Mouse (Mus musculus): ENCODE measurements around the gene Brsk1. TPM values are rescaled to one million over a fixed set of nuclear protein-coding genes. Genes with fewer than 3 reads are reported as not detected.

Brsk1 gene
- polyA plus RNA-seq, 3 experiments from 2014 or later, result 0.62 TPM; not detected in 2

DNA sequence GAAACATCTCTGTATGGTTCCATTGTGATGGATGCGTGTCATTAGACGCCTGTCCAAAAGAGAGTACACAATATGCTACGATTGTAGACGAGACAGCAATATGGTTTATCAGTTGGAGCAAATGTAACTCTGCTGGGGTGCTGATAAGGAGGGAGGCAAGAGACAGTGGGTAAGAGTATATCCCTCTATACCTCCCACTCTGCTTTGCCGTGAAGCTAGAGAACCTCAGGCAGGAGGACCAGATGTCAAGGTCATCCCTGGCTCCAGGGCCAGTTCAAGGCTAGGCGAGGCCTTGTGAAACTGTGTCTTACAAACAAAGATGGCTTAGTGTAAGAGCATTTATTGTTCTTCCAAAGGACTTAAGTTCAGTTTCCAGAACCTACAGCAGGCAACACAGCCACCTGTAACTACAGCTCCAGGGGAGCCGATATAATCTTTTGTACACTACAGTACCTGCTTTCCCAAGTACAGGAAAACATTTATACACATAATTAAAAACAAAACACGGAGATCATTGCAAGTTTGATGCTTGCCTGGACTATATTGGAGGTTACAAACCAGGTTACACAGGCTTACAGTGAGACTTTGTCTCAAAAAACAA lies 19.6 kb upstream of the Brsk1 start:
- ATAC-seq, result no peak

DNA sequence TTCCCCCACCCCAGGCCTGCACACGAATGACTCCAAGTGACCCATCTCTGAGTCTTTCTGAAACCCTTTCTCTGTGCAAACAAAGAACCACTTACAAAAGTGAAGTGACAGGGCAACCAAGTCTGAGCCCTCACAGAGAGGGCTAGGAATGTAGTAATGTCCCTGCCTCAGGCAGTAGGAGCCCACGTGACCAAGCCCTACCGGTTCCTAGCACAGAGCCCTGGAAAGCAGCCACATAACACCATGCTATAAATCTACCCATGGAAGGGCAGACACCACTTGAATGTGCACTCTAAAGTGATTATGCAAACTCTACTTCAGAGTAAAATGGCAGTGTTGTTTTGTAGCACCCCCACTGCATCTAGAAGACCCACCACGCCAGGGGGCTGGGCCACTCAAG lies 18.4 kb upstream of the Brsk1 start:
- no peak for ATAC-seq

GRCm38 (mm10) chr7:4674114-4674731 lies 16.2 kb upstream of the Brsk1 start:
- peak; percentile 89 for ATAC-seq

DNA sequence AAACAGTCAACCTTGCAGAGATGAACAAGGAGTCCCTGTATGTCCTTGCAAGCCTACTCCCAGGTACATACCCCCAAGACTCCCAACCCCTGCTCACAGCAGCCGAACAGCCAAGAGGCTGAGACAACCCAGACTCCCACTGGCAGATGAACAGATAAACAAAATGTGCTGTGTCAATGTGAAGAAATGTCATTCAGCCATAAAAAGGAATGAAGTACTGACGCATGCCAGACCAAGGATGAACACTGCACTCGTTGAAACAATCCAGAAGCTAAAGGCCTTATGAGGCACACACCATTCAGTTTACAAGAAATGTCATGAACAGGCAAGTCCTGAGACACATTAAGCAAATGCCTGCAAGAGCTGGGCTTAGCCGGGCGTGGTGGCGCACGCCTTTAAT lies 15.2 kb upstream of the Brsk1 start:
- no peak for ATAC-seq

- no peak for ATAC-seq
Measured at GRCm38 (mm10) chr7:4683307-4683706, 7.1 kb upstream of the Brsk1 start.

- no peak for ATAC-seq
Measured at GRCm38 (mm10) chr7:4684203-4684602, 6.2 kb upstream of the Brsk1 start.

GRCm38 (mm10) chr7:4684632-4685417 lies 5.6 kb upstream of the Brsk1 start, which contains the start of gene Hspbp1:
TSS of gene Hspbp1 (minus strand) at chr7:4685068.
- peak; percentile 98 for ATAC-seq

GRCm38 (mm10) chr7:4690951-4691653 lies 698 bp downstream of the Brsk1 start:
- ATAC-seq, result no peak

DNA sequence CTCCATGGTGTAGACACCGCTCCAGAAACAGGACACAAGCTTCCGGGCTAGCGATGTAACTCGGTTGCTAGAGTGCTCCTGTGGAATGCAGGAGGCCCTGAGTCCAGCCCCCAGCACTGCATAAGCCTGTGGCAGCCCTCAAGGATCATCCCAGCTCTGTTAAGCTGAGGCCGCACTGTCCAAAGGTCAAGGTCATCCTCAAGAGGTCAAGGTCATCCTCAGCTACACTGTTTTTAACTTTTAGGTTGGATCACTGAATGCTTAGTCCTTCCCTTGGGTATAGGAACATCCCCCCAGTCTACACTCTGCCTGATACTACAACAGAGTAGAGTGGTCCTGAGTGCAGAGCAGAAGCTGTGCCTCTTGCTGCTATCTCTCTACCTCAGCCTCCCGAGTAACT lies 2.6 kb downstream of the Brsk1 start:
- no peak for ATAC-seq

DNA sequence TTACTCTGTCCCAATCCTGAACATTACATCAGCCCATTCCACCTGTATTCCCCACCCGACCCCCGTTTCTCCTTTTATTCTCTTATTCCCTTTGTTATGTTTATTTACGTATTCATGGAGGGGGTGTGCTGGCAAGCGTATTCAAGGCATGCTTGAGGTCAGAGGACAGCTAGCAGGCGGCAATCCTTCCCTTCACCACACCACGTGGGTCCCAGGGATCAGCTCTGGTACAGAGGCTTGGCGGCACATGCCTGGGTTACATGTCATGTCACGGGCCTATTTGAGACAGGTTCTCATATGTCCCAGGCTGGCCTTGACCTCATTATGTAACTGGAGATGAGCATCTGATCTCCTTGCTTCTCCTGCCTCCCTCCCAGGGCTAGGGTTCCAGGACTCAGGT lies 11.9 kb downstream of the Brsk1 start:
- ATAC-seq, result no peak

- ATAC-seq, result no peak
Measured at GRCm38 (mm10) chr7:4703195-4703594, 12.8 kb downstream of the Brsk1 start.

DNA sequence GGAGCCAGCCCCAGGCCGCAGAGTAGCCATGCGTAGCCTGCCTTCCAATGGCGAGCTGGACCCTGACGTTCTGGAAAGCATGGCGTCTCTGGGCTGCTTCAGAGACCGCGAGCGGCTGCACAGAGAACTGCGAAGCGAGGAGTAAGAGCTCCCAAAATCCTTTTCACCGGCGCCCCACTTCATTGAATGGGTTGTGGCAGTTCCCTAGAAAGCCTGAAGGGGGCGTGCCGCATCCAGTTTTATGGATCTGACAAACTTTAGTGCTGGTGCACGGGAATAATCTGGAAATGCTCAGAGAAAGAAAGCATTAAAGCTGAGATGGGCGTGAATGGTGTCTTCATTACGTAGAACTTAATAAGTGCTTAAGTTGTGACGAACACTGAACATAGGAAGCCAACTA lies 14.7 kb downstream of the Brsk1 start:
- no peak for ATAC-seq

GRCm38 (mm10) chr7:4712594-4712993 lies 22.2 kb downstream of the Brsk1 start:
- no peak for ATAC-seq

- no peak for ATAC-seq
Measured at GRCm38 (mm10) chr7:4716955-4717354, 26.6 kb downstream of the Brsk1 start.

DNA sequence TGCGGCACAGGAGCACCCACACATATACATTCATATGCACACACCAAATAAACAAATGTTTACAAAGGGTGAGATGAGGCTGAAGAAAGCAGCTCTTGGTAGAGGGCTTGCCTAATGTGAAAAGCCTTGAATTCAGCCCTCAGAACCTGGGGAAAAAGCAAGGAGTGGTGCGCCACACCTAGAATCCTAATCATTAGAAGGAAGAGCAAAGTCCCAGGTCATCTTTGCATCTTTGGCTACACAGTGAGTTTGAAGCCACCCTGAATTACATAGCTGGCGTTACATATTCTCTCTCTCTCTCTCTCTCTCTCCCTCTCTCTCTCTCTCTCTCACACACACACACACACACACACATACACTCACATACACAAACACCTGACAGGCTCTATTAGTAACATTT lies 28.9 kb downstream of the Brsk1 start:
- ATAC-seq, result no peak

DNA sequence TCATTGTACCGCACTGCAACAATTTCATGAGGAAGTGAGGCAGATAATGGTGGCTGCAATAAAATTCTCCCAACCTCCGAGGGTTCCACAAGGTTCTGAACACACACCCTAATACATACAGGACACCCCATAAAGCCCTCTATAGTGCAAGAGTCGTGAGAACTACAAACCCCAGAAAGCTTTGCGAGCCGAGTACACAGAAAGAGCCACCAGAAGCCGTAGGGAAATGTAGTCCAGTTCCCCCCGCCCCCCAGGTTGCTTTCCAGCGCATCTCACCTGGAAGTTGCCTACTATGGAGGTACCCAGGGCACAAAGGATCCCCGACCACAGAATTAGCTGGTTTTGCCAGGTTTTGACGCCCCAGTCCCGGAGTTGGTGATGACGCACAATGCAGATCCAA lies 33.1 kb downstream of the Brsk1 start:
- ATAC-seq, result peak; percentile 69

GRCm38 (mm10) chr7:4724359-4724758 lies 34.0 kb downstream of the Brsk1 start:
- no peak for ATAC-seq

DNA sequence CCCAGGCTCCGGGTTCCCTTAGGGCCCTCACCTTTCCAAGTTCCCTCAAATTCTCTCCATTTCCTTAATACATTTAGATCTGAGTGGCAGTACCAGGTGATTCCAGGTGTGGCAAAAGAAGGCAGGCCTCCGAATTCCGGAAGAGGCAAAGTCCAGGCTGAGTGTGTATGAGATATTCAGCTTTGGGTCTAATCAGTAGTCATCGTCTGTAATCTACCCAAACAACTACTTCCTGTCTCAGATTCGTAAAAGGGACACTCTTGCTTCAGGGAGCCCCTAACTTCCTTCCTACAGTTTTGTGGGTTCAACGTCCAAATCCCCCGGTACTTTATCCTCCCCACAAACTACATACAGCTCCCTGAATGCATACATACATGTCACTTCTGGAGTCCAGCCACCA lies 34.8 kb downstream of the Brsk1 start, which contains the start of gene Tmem150b:
TSS of gene Tmem150b (minus strand) at position 81 of the 400 bp plus-strand sequence.
- no peak for ATAC-seq

- no peak for ATAC-seq
Measured at GRCm38 (mm10) chr7:4731090-4731489, 40.7 kb downstream of the Brsk1 start.

DNA sequence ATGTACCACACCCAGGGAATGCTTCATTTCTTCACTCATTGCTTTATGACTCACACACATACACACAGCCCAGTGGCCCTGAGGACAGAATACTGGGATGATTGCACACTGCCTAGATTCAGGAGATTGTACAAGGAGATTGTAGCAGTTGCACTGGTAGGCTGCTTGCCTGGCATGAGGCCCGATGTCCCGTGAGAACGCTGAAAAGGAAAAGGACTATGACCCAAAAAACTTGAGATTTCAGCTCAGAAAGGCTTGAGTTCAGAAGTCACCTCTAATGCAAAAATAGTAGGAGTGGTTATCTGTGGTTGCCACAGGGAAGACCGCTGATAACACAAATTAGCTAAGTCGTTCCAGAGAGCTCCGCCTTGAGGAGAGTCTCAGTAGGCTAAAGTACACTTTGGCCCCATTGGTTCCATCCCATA lies 42.6 kb downstream of the Brsk1 start:
- ATAC-seq, result no peak

- ATAC-seq, result peak; percentile 19
Measured at GRCm38 (mm10) chr7:4739041-4739543, 48.7 kb downstream of the Brsk1 start.

DNA sequence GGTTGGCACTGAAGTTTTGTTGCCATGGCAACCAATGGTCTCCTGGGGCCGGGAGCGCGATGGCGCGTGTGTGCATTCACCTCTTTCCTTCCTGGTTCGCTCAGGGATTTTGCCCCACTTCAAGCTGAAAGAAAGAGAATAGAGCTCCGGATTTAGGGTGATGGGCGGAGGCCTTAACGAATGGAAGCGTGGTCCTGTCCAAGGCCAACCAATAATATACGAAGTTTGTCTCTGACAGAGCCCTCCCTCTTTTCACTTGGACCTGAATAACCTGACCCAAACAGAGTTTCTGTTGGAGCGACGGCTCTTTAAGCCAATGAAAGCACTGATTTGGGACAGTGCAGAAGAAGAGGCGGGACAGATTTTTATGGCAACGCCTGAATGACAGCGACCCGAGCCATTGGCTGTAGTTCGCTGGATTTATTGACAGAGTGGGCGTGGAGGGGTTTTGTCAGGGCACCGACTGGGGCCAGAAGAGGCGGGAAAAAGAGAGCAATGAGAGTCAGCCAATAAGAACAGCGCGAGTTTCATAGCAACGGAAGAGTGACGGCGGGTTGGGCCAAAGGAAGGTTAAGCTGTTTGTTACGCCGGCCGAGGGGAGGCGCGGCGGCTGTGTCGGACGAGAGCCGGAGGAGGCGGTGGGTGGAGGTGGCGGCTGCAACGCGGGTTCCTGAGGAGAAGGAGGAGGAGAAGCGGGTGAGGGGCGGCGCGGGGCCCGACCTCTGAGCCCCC lies 49.3 kb downstream of the Brsk1 start, which contains the start of gene Kmt5c:
TSS of gene Kmt5c (plus strand) at position 572 of the 732 bp plus-strand sequence.
- ATAC-seq, result peak; percentile 90

Data from inflammation-experienced regulatory T-cells, adult 6 months (primary cell).